Mouse (Mus musculus) heart, postnatal 0 days (tissue): Measurements from ENCODE around the gene Nudt3. TPM values are rescaled to one million over a fixed set of nuclear protein-coding genes. Genes with fewer than 3 reads are reported as not detected.

Experiments used
- ATAC-seq: fragments of 200-750 bp; cut with Nextera tagmentation; 2 replicates; pipeline ENCODE4 v1.8.0; 2017; ENCODE audit warnings: low read depth, moderate number of reproducible peaks, moderate library complexity; ENCODE audit not compliant: insufficient read depth
- DNase-seq: peaks from one replicate; pipeline ENCODE4 v3.0.0-alpha.2; 2016; ENCODE audit warnings: low spot score
- H3K27ac ChIP-seq: fragments of 300-500 bp; sonication (generic); 2 replicates; pipeline ENCODE4 v1.5.1; 2014; ENCODE audit warnings: low read depth, mild to moderate bottlenecking
- H3K27me3 ChIP-seq: fragments of 300-500 bp; sonication (generic); 2 replicates; pipeline ENCODE4 v1.6.1; 2014; ENCODE audit warnings: low read length, mixed read lengths; ENCODE audit not compliant: control insufficient read depth, insufficient read depth
- H3K36me3 ChIP-seq: fragments of 300-500 bp; sonication (generic); replicated peaks from 2 replicates; pipeline ENCODE4 v1.6.1; 2014; ENCODE audit warnings: low read length, mixed read lengths; ENCODE audit not compliant: control insufficient read depth, insufficient read depth
- H3K4me1 ChIP-seq: fragments of 300-500 bp; sonication (generic); 2 replicates; pipeline ENCODE4 v1.6.1; 2014; ENCODE audit warnings: antibody characterized with exemption; ENCODE audit not compliant: control insufficient read depth, insufficient read depth
- H3K4me2 ChIP-seq: fragments of 300-500 bp; sonication (generic); 2 replicates; pipeline ENCODE4 v1.6.1; 2014; ENCODE audit warnings: low read depth, mild to moderate bottlenecking, low read length, moderate library complexity
- H3K4me3 ChIP-seq: fragments of 300-500 bp; sonication (generic); 2 replicates; pipeline ENCODE4 v1.5.1; 2014; ENCODE audit warnings: low read depth, low read length
- H3K9ac ChIP-seq: fragments of 300-500 bp; sonication (generic); replicated peaks from 2 replicates; pipeline ENCODE4 v1.6.1; 2014; ENCODE audit warnings: low read depth, low read length, mixed read lengths
- H3K9me3 ChIP-seq: fragments of 300-500 bp; sonication (generic); replicated peaks from 2 replicates; pipeline ENCODE4 v1.6.1; 2016; ENCODE audit warnings: low read length; ENCODE audit not compliant: control insufficient read depth
- CTCF ChIP-seq: IDR thresholded peaks from 2 replicates; pipeline ENCODE4 v1.5.1; 2016; ENCODE audit warnings: antibody characterized with exemption, control low read depth, low read depth
- EP300 ChIP-seq: IDR thresholded peaks from 2 replicates; pipeline ENCODE4 v1.6.1; 2016; ENCODE audit warnings: antibody characterized with exemption, low read depth
- WGBS: fragments of 180-500 bp; shearing (Covaris S2); extraction: QIAGEN DNeasy Blood & Tissue Kit; methylation state at CpG from one replicate; pipeline ENCODE4 v1.1.7; 2014; 5-methylcytosine and 5-hydroxymethylcytosine counted together
- polyA plus RNA-seq: library from polyadenylated mRNA; unstranded; fragments of >200 nt; fragmentation: Nextera tagmentation; extraction: Ambion mirVana; gene quantifications from 2 replicates; pipeline ENCODE4 v1.2.1, GENCODE M21; 2015
- total RNA-seq: library from RNA; depleted of rRNA; stranded (reverse); fragments of >200 nt; gene quantifications from 2 replicates; pipeline ENCODE4 v1.2.3, GENCODE M21; 2014; ENCODE audit warnings: low replicate concordance

Nudt3 gene
- total and polyA plus RNA-seq, 2 experiments from 2014 or later, result 140 to 184 TPM

DNA sequence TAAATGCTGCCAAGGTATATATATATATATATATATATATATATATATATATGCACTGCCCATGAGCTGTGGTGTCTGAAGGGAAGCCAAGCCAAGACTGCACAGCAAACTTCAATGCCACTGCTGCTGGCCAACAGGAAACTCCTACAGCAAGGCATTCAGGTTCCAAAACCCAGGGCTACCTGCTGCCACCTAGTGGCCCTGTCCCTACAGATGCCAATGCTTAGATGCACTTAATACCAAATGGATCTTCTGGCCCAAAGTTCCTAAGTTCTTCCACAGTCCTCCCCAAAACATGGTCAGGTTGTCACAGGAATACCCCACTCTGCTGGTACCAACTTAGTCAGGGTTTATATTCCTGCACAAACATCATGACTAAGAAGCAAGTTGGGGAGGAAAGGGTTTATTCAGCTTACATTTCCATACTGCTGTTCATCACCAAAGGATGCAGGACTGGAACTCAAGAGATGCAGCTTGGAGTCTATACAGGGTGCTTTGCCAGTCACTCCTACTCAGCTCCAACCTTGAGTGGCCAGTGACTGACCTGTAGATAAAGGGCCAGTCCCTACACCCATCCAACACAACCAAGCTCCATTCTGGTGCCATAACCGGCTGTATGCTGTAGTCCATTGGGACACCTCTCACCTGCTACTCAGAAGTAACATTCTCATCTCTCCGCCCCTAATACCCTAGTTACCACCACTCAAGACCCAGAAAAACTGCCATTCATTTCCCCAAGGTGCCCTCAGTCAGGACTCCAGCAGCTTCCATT, 6.1 kb upstream of the Nudt3 start:
- H3K27ac ChIP-seq, result no peak overlapping the region
- ATAC-seq, result peak; percentile 38; the same call in 1 of the 2 replicates

DNA sequence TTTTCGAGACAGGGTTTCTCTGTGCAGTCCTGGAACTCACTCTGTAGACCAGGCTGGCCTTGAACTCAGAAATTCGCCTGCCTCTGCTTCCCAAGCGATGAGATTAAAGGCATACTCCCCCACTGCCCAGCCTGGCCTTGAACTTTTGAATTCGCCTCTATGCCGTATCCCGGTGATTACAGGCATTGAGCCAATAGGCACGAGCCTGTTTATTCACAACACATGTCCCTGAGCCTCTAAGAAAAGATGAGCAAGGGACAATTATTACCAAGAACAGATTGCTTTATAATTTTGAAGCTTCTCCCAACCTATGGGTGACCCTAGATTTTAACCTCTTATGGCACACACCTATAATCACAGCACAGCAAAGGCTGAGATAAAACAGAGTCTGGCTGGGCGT, 5.1 kb upstream of the Nudt3 start:
- DNase-seq, result no peak
- no peak overlapping the region for H3K27ac ChIP-seq
- no peak overlapping the region for H3K4me3 ChIP-seq
- H3K4me2 ChIP-seq, result no peak overlapping the region
- no peaks in the 10 kb centered on the region for H3K9me3 ChIP-seq
- H3K4me1 ChIP-seq, result peaks cover 10% of the 10 kb centered on the region; the same call in 1 of the 2 replicates
- 89% methylated on average over 8 of the region's 8 CpGs for WGBS
- peaks cover 37% of the 10 kb centered on the region for H3K36me3 ChIP-seq
- H3K9ac ChIP-seq, result no peak overlapping the region
- H3K27me3 ChIP-seq, result no peaks in the 10 kb centered on the region
- ATAC-seq, result no peak
- no peak for TF ChIP-seq EP300
- TF ChIP-seq CTCF, result no peak

More for the DNA sequence above, 6.1 kb upstream of the Nudt3 start:
- no peak for TF ChIP-seq EP300
- TF ChIP-seq CTCF, result peak; percentile 96
- Histone ChIP-seq H3K4me3 (no peak overlapping the region), H3K36me3 (peaks cover 43% of the 10 kb centered on the region), H3K27me3 (no peaks in the 10 kb centered on the region), H3K4me2 (no peak overlapping the region), H3K9ac (no peak overlapping the region), H3K9me3 (no peaks in the 10 kb centered on the region), H3K4me1 (peaks cover 12% of the 10 kb centered on the region)
- 61% methylated on average over 2 of the region's 2 CpGs for WGBS
- DNase-seq, result peak; percentile 79

- WGBS, result 49% methylated on average over 5 of the region's 5 CpGs
- TF ChIP-seq EP300, result no peak
- no peak for TF ChIP-seq CTCF
Observed at GRCm38 (mm10) chr17:27627451-27627850, 4.2 kb upstream of the Nudt3 start.

DNA sequence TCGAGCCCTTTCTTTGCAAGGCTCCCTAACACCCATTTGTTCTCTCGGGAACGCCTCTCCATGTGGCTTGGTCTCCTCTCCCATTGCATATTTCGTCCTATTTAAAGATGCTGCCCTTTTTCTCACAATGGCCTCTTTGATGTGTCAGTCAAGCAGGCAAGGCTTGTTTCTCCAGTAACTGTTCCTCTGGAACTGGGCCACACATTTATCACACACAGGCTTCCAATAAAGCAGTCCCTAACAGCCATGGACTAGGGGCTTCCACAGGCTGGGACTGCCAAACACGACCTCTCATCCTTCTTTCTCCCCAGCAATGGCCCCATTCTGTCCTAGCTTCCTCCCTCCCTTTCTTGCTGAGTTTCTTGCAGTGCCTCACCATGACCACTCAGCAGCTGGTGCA, 3.4 kb upstream of the Nudt3 start:
- TF ChIP-seq EP300 (no peak), CTCF (no peak)
- no peak overlapping the region for H3K9ac ChIP-seq
- 28% methylated on average over 5 of the region's 5 CpGs for WGBS

More at GRCm38 (mm10) chr17:27627451-27627850, 4.2 kb upstream of the Nudt3 start:
- Histone ChIP-seq H3K36me3 (peaks cover 27% of the 10 kb centered on the region), H3K4me1 (peaks cover 7% of the 10 kb centered on the region; the same call in 1 of the 2 replicates), H3K9me3 (no peaks in the 10 kb centered on the region), H3K27me3 (no peaks in the 10 kb centered on the region), H3K9ac (no peak overlapping the region), H3K27ac (no peak overlapping the region), H3K4me2 (no peak overlapping the region), H3K4me3 (no peak overlapping the region)
- ATAC-seq, result no peak
- no peak for DNase-seq

GRCm38 (mm10) chr17:27625455-27626251, 2.4 kb upstream of the Nudt3 start:
- peaks cover 15% of the 10 kb centered on the region for H3K4me1 ChIP-seq
- TF ChIP-seq CTCF (no peak), EP300 (no peak)
- H3K4me3 ChIP-seq, result no peak overlapping the region
- H3K4me2 ChIP-seq, result no peak overlapping the region
- H3K27ac ChIP-seq, result no peak overlapping the region
- DNase-seq (no peak), ATAC-seq (no peak)
- peaks cover 9% of the 10 kb centered on the region for H3K36me3 ChIP-seq
- 61% methylated on average over 7 of the region's 7 CpGs for WGBS
- H3K9ac ChIP-seq, result no peak overlapping the region
- no peaks in the 10 kb centered on the region for H3K9me3 ChIP-seq
- no peaks in the 10 kb centered on the region for H3K27me3 ChIP-seq

More for the DNA sequence above, 3.4 kb upstream of the Nudt3 start:
- Histone ChIP-seq H3K4me1 (peaks cover 7% of the 10 kb centered on the region; the same call in 1 of the 2 replicates), H3K4me3 (no peak overlapping the region), H3K27me3 (no peaks in the 10 kb centered on the region), H3K4me2 (no peak overlapping the region), H3K27ac (no peak overlapping the region), H3K36me3 (peaks cover 20% of the 10 kb centered on the region), H3K9me3 (no peaks in the 10 kb centered on the region)
- DNase-seq, result no peak
- no peak for ATAC-seq
